Mouse (Mus musculus): ENCODE measurements at regions not wholly inside any gene's neighbourhood (a gene's known extent, or its start where the extent isn't known, plus 50 kb on each side); places are given as distances from the start of the nearest gene placed in this dataset.

- no peaks in the 10 kb centered on the region for H3K4me1 ChIP-seq (ENCODE audit: control insufficient read depth, insufficient read depth, low read length)
- TF ChIP-seq CTCF (IDR thresholded peaks at IDR 0.05; ENCODE audit: borderline replicate concordance, insufficient read depth, low read length) (no peak), POLR2A (IDR thresholded peaks at IDR 0.05; ENCODE audit: low read depth, low read length) (no peak)
- H3K27ac ChIP-seq (ENCODE audit: insufficient read depth, low read length) = no peak overlapping the region
These were observed 218.7 kb upstream of the Slc16a7 start for GRCm38 (mm10) chr10:125607787-125608617.

GRCm38 (mm10) chr10:125610353-125610752, 221.1 kb upstream of the Slc16a7 start:
- Histone ChIP-seq H3K27ac (ENCODE audit: insufficient read depth, low read length) (no peak overlapping the region), H3K4me1 (ENCODE audit: control insufficient read depth, insufficient read depth, low read length) (no peaks in the 10 kb centered on the region), H3K4me3 (ENCODE audit: insufficient read depth, low read length) (no peak overlapping the region)
- no peak for TF ChIP-seq CTCF (IDR thresholded peaks at IDR 0.05; ENCODE audit: borderline replicate concordance, insufficient read depth, low read length)
- TF ChIP-seq POLR2A (IDR thresholded peaks at IDR 0.05; ENCODE audit: low read depth, low read length) = no peak

More at GRCm38 (mm10) chr10:125607787-125608617, 218.7 kb upstream of the Slc16a7 start:
- H3K4me3 ChIP-seq (ENCODE audit: insufficient read depth, low read length) = no peak overlapping the region

DNA sequence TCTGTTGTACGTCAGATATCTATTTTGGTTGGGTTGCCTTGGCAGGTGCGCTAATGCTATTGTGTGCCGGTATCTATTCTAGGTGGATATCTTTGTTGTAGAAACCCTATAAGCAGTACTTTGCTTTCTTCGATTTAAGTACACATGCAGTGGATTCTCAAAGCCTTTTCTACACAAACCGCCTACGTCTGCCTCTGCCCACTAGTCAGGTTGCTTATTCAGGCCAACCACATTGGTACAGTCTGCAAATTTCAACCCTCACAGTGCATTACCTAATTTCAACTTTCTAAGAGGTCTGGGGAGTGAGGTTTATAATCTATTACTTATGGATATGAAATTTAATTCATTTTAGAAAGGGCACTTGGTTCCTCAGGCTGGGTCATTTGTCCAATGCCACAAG, 223.5 kb upstream of the Slc16a7 start:
- TF ChIP-seq CTCF (IDR thresholded peaks at IDR 0.05; ENCODE audit: borderline replicate concordance, insufficient read depth, low read length) (no peak), POLR2A (IDR thresholded peaks at IDR 0.05; ENCODE audit: low read depth, low read length) (no peak)
- no peak overlapping the region for H3K27ac ChIP-seq (ENCODE audit: insufficient read depth, low read length)
- H3K4me3 ChIP-seq (ENCODE audit: insufficient read depth, low read length) = no peak overlapping the region
- H3K4me1 ChIP-seq (ENCODE audit: control insufficient read depth, insufficient read depth, low read length) = no peaks in the 10 kb centered on the region

GRCm38 (mm10) chr10:125621376-125621775, 232.1 kb upstream of the Slc16a7 start:
- no peak for TF ChIP-seq CTCF (IDR thresholded peaks at IDR 0.05; ENCODE audit: borderline replicate concordance, insufficient read depth, low read length)
- no peak for TF ChIP-seq POLR2A (IDR thresholded peaks at IDR 0.05; ENCODE audit: low read depth, low read length)
- H3K27ac ChIP-seq (ENCODE audit: insufficient read depth, low read length) = no peak overlapping the region
- H3K4me1 ChIP-seq (ENCODE audit: control insufficient read depth, insufficient read depth, low read length) = no peaks in the 10 kb centered on the region
- no peak overlapping the region for H3K4me3 ChIP-seq (ENCODE audit: insufficient read depth, low read length)

- no peak for TF ChIP-seq CTCF (IDR thresholded peaks at IDR 0.05; ENCODE audit: borderline replicate concordance, insufficient read depth, low read length)
- no peak overlapping the region for H3K4me3 ChIP-seq (ENCODE audit: insufficient read depth, low read length)
- no peaks in the 10 kb centered on the region for H3K4me1 ChIP-seq (ENCODE audit: control insufficient read depth, insufficient read depth, low read length)
- no peak overlapping the region for H3K27ac ChIP-seq (ENCODE audit: insufficient read depth, low read length)
These were observed 234.6 kb upstream of the Slc16a7 start for GRCm38 (mm10) chr10:125623836-125624235.

GRCm38 (mm10) chr10:125667906-125668305, 278.6 kb upstream of the Slc16a7 start:
- H3K27ac ChIP-seq (ENCODE audit: insufficient read depth, low read length) = no peak overlapping the region
- TF ChIP-seq POLR2A (IDR thresholded peaks at IDR 0.05; ENCODE audit: low read depth, low read length) (no peak), CTCF (IDR thresholded peaks at IDR 0.05; ENCODE audit: borderline replicate concordance, insufficient read depth, low read length) (no peak)
- H3K4me1 ChIP-seq (ENCODE audit: control insufficient read depth, insufficient read depth, low read length) = no peaks in the 10 kb centered on the region
- no peak overlapping the region for H3K4me3 ChIP-seq (ENCODE audit: insufficient read depth, low read length)

GRCm38 (mm10) chr10:125673637-125674036, 284.4 kb upstream of the Slc16a7 start:
- Histone ChIP-seq H3K4me1 (ENCODE audit: control insufficient read depth, insufficient read depth, low read length) (no peaks in the 10 kb centered on the region), H3K27ac (ENCODE audit: insufficient read depth, low read length) (no peak overlapping the region), H3K4me3 (ENCODE audit: insufficient read depth, low read length) (no peak overlapping the region)
- TF ChIP-seq CTCF (IDR thresholded peaks at IDR 0.05; ENCODE audit: borderline replicate concordance, insufficient read depth, low read length) (no peak), POLR2A (IDR thresholded peaks at IDR 0.05; ENCODE audit: low read depth, low read length) (no peak)

DNA sequence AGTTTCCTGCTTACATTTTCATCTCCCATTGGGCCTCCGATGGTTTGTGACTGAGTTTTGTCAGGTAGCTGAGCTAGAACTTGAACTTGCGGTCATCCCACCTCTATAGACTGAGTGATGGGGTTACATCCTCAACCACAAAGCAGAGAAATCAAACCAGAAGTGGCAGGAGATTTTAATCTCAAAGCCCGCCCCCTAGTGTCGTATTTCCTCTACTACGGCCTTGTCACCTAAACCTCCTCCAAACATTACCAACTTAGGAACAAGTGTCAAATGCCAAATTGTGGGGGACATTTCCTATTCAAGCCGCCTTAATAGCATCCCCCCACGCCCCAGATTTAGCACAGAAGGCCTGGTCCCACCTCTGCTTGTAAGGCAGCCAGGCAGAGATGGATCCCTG, 286.3 kb upstream of the Lrig3 start:
- TF ChIP-seq POLR2A (IDR thresholded peaks at IDR 0.05; ENCODE audit: low read depth, low read length) = no peak
- TF ChIP-seq CTCF (IDR thresholded peaks at IDR 0.05; ENCODE audit: borderline replicate concordance, insufficient read depth, low read length) = no peak
- no peaks in the 10 kb centered on the region for H3K4me1 ChIP-seq (ENCODE audit: control insufficient read depth, insufficient read depth, low read length)
- no peak overlapping the region for H3K4me3 ChIP-seq (ENCODE audit: insufficient read depth, low read length)
- H3K27ac ChIP-seq (ENCODE audit: insufficient read depth, low read length) = no peak overlapping the region

GRCm38 (mm10) chr10:125685130-125685529, 280.8 kb upstream of the Lrig3 start:
- Histone ChIP-seq H3K27ac (ENCODE audit: insufficient read depth, low read length) (no peak overlapping the region), H3K4me3 (ENCODE audit: insufficient read depth, low read length) (no peak overlapping the region), H3K4me1 (ENCODE audit: control insufficient read depth, insufficient read depth, low read length) (no peaks in the 10 kb centered on the region)
- TF ChIP-seq CTCF (IDR thresholded peaks at IDR 0.05; ENCODE audit: borderline replicate concordance, insufficient read depth, low read length) (no peak), POLR2A (IDR thresholded peaks at IDR 0.05; ENCODE audit: low read depth, low read length) (no peak)

DNA sequence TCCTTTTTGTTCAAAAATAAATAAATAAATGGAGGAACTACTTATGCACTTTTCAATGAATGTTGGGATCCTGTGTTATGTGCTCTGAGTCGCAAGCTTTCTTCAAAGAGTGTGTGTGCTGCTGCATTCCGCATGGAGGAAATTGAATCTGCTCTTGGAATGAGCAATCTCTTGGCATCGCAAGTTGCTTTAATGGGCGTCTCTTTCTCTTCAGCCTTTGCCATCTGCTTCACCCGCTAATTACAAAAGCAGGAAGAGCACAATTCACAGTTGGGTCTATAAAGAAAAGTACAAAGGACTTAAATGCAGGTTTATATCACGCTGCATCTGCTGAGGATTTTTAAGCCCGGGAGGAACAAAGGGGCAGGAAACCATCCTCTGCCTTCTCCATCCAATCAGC, 272.5 kb upstream of the Lrig3 start:
- no peak for TF ChIP-seq CTCF (IDR thresholded peaks at IDR 0.05; ENCODE audit: borderline replicate concordance, insufficient read depth, low read length)
- no peak for TF ChIP-seq POLR2A (IDR thresholded peaks at IDR 0.05; ENCODE audit: low read depth, low read length)
- Histone ChIP-seq H3K4me1 (ENCODE audit: control insufficient read depth, insufficient read depth, low read length) (no peaks in the 10 kb centered on the region), H3K27ac (ENCODE audit: insufficient read depth, low read length) (no peak overlapping the region), H3K4me3 (ENCODE audit: insufficient read depth, low read length) (no peak overlapping the region)

All from embryonic fibroblast, embryonic 13.5 days (primary cell).